Mouse (Mus musculus) embryonic facial prominence, embryonic 15.5 days (tissue): ENCODE results near the gene Srp54b. TPM values are rescaled to one million over a fixed set of nuclear protein-coding genes. Genes with fewer than 3 reads are reported as not detected.
A peak's percentile ranks its signal among the peaks of the same experiment; 100 is the strongest.
"Not testable (repeated sequence)": the region's sequence is repeated elsewhere in the genome, so short reads cannot be mapped to it uniquely, and the experiment has no call there.

Source experiments
- ATAC-seq: fragments of 200-750 bp; cut with Nextera tagmentation; 2 replicates; pipeline ENCODE4 v1.8.0; 2017; ENCODE audit warnings: low read depth, moderate TSS enrichment; ENCODE audit not compliant: insufficient number of reproducible peaks, low FRiP score, low TSS enrichment
- H3K27ac ChIP-seq: fragments of 300-500 bp; sonication (generic); replicated peaks from 2 replicates; pipeline ENCODE4 v1.5.1; 2015; ENCODE audit warnings: mild to moderate bottlenecking, inconsistent platforms
- H3K27me3 ChIP-seq: fragments of 300-500 bp; sonication (generic); 2 replicates; pipeline ENCODE4 v1.6.1; 2015; ENCODE audit warnings: inconsistent platforms
- H3K36me3 ChIP-seq: fragments of 300-500 bp; sonication (generic); 2 replicates; pipeline ENCODE4 v1.6.1; 2015; ENCODE audit warnings: mild to moderate bottlenecking, inconsistent platforms
- H3K4me1 ChIP-seq: fragments of 300-500 bp; sonication (generic); 2 replicates; pipeline ENCODE4 v1.6.1; 2015; ENCODE audit warnings: inconsistent platforms
- H3K4me2 ChIP-seq: fragments of 300-500 bp; sonication (generic); replicated peaks from 2 replicates; pipeline ENCODE4 v1.6.1; 2015; ENCODE audit warnings: mild to moderate bottlenecking, inconsistent platforms
- H3K4me3 ChIP-seq: fragments of 300-500 bp; sonication (generic); replicated peaks from 2 replicates; pipeline ENCODE4 v1.5.1; 2015; ENCODE audit warnings: mild to moderate bottlenecking, inconsistent platforms
- H3K9ac ChIP-seq: fragments of 300-500 bp; sonication (generic); 2 replicates; pipeline ENCODE4 v1.6.1; 2015; ENCODE audit warnings: inconsistent platforms
- H3K9me3 ChIP-seq: fragments of 300-500 bp; sonication (generic); replicated peaks from 2 replicates; pipeline ENCODE4 v1.6.1; 2016; ENCODE audit warnings: inconsistent platforms
- WGBS: fragments of 180-500 bp; shearing (Covaris S2); methylation state at CpG from one replicate; pipeline ENCODE4 v1.1.7; 2015; 5-methylcytosine and 5-hydroxymethylcytosine counted together
- polyA plus RNA-seq: library from polyadenylated mRNA; unstranded; fragments of >200 nt; fragmentation: Nextera tagmentation; extraction: Ambion mirVana; gene quantifications from 2 replicates; pipeline ENCODE4 v1.2.1, GENCODE M21; 2015

Gene Srp54b
- polyA plus RNA-seq, 1 experiment from 2014 or later: 53.8 TPM

DNA sequence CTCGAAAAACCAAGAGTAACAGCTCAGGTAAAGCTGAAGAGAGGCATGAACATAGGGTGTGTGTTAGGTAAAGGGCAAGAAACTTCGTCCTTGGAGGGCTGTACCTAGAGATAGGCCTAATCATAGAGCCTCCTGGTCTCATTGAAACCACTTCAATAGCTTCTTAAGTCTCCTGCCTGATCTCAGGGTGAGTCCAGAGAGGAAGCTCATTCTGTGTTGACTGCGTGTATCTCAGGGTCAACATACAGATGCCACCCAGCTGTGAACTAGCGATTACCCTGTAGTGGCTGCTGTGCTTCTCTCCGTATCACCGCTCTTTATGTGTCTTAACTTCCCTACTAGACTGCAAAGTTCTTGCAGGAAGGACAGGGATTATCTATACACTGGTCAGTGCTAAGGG is 58.0 kb downstream of the Srp54b start:
- not testable (repeated sequence) for H3K4me1 ChIP-seq, H3K36me3 ChIP-seq, H3K9ac ChIP-seq, H3K27ac ChIP-seq, H3K9me3 ChIP-seq, ATAC-seq, H3K27me3 ChIP-seq, H3K4me2 ChIP-seq, H3K4me3 ChIP-seq
- WGBS: no CpG with 5 or more reads among the region's 6 CpGs

GRCm38 (mm10) chr12:55229626-55230519 is 75.0 kb downstream of the Srp54b start, which contains the start of gene Srp54c:
Srp54c (plus strand) TSS chr12:55230168.
- peak within 1 kb of the TSS; percentile 38 for H3K4me3 ChIP-seq
- not testable (repeated sequence) for H3K27ac ChIP-seq, H3K4me2 ChIP-seq, H3K4me1 ChIP-seq, H3K27me3 ChIP-seq, H3K36me3 ChIP-seq, H3K9me3 ChIP-seq, H3K9ac ChIP-seq
- no CpG with 5 or more reads among the region's 57 CpGs for WGBS
- peak; percentile 98 for ATAC-seq

- not testable (repeated sequence) for H3K27ac ChIP-seq, H3K9ac ChIP-seq, H3K4me1 ChIP-seq, H3K9me3 ChIP-seq, H3K36me3 ChIP-seq, H3K4me2 ChIP-seq, H3K27me3 ChIP-seq
- H3K4me3 ChIP-seq: peak overlapping the region; percentile 38
- ATAC-seq: peak; percentile 43
- 0% methylated on average over 11 of the region's 25 CpGs for WGBS
Observed at GRCm38 (mm10) chr12:55230520-55230861, 75.6 kb downstream of the Srp54b start.

Other genes starting within 250 kb of the Srp54b start
- not detected in 2 replicates for gene Gm20403, start 168.6 kb upstream of the Srp54b start, polyA plus RNA-seq
- gene Baz1a, start 140.8 kb upstream of the Srp54b start, polyA plus RNA-seq: 25.2 and 26.7 TPM in 2 replicates
- 31.9 and 34.6 TPM in 2 replicates for gene 2700097O09Rik, start 75.0 kb upstream of the Srp54b start, polyA plus RNA-seq
- 165 and 177 TPM in 2 replicates for gene Srp54a, start 74.8 kb upstream of the Srp54b start, polyA plus RNA-seq
- gene Fam177a, start 30.6 kb upstream of the Srp54b start, polyA plus RNA-seq: 29.9 and 33.0 TPM in 2 replicates
- 0.75 TPM in 1 of 2 replicates, not detected in the other for gene 1700047I17Rik2, start 44.5 kb downstream of the Srp54b start, polyA plus RNA-seq
- gene Srp54c, start 75.1 kb downstream of the Srp54b start, polyA plus RNA-seq: 69.2 and 71.2 TPM in 2 replicates
- gene 1110008L16Rik, start 144.5 kb downstream of the Srp54b start, polyA plus RNA-seq: 14.9 and 16.9 TPM in 2 replicates
- 11.4 and 13.5 TPM in 2 replicates for gene Ppp2r3c, start 147.9 kb downstream of the Srp54b start, polyA plus RNA-seq
- 379 and 380 TPM in 2 replicates for gene Psma6, start 229.1 kb downstream of the Srp54b start, polyA plus RNA-seq